Mouse (Mus musculus): ENCODE results near the gene Myo15b. TPM values are rescaled to one million over a fixed set of nuclear protein-coding genes. Genes with fewer than 3 reads are reported as not detected.
A peak's percentile ranks its signal among the peaks of the same experiment; 100 is the strongest.

Myo15b gene
- polyA plus RNA-seq, 1 experiment = not detected

- Histone ChIP-seq H3K79me2 (ENCODE audit: control insufficient read depth, insufficient read depth) (peaks cover 40% of the 10 kb centered on the region), H3ac (ENCODE audit: control insufficient read depth, insufficient read length, low read depth) (no peak overlapping the region), H3K36me3 (ENCODE audit: control insufficient read depth, insufficient read depth) (peaks cover 7% of the 10 kb centered on the region), H3K27me3 (ENCODE audit: control insufficient read depth, insufficient read depth, insufficient read length) (no peaks in the 10 kb centered on the region), H3K79me3 (ENCODE audit: low read depth) (peaks cover 19% of the 10 kb centered on the region), H3K4me3 (ENCODE audit: insufficient read depth, poor library complexity, severe bottlenecking) (no peak overlapping the region)
- TF ChIP-seq USF1 (IDR thresholded peaks at IDR 0.05; ENCODE audit: low read depth) (no peak), MYOD1 (IDR thresholded peaks at IDR 0.05; ENCODE audit: control insufficient read depth, insufficient read length, low read depth) (no peak)
Measured at GRCm38 (mm10) chr11:115929818-115930217, 71.6 kb downstream of the Myo15b start.

GRCm38 (mm10) chr11:115931235-115931634, 73.0 kb downstream of the Myo15b start:
- Histone ChIP-seq H3ac (ENCODE audit: control insufficient read depth, insufficient read length, low read depth) (no peak overlapping the region), H3K79me3 (ENCODE audit: low read depth) (peaks cover 32% of the 10 kb centered on the region), H3K27me3 (ENCODE audit: control insufficient read depth, insufficient read depth, insufficient read length) (no peaks in the 10 kb centered on the region), H3K79me2 (ENCODE audit: control insufficient read depth, insufficient read depth) (peaks cover 55% of the 10 kb centered on the region), H3K36me3 (ENCODE audit: control insufficient read depth, insufficient read depth) (peaks cover 14% of the 10 kb centered on the region), H3K4me3 (ENCODE audit: insufficient read depth, poor library complexity, severe bottlenecking) (no peak overlapping the region)
- TF ChIP-seq CTCF (IDR thresholded peaks at IDR 0.05; ENCODE audit: control insufficient read depth, insufficient read depth, insufficient read length) (no peak), FOSL1 (IDR thresholded peaks at IDR 0.05; ENCODE audit: insufficient read depth, low read length, poor library complexity, severe bottlenecking) (no peak), CEBPB (IDR thresholded peaks at IDR 0.05; ENCODE audit: low read depth) (no peak)

GRCm38 (mm10) chr11:115933108-115933746, 75.0 kb downstream of the Myo15b start, which contains the start of the genes Sap30bp and Recql5:
TSS of gene Sap30bp (plus strand) at chr11:115933282.
TSS of gene Recql5 (minus strand) at chr11:115933477.
- peak within 1 kb of the TSS; percentile 95 for H3K4me3 ChIP-seq (ENCODE audit: insufficient read depth, poor library complexity, severe bottlenecking)
- no peak for TF ChIP-seq CTCF (IDR thresholded peaks at IDR 0.05; ENCODE audit: control insufficient read depth, insufficient read depth, insufficient read length)
- peak; percentile 92 for TF ChIP-seq MAX (IDR thresholded peaks at IDR 0.05)
- peak; percentile 38 for TF ChIP-seq USF1 (IDR thresholded peaks at IDR 0.05; ENCODE audit: low read depth)
- TF ChIP-seq FOSL1 (IDR thresholded peaks at IDR 0.05; ENCODE audit: insufficient read depth, low read length, poor library complexity, severe bottlenecking) = peak; percentile 67
- H3K27me3 ChIP-seq (ENCODE audit: control insufficient read depth, insufficient read depth, insufficient read length) = no peaks in the 10 kb centered on the region
- peaks cover 74% of the 10 kb centered on the region for H3K79me2 ChIP-seq (ENCODE audit: control insufficient read depth, insufficient read depth)
- H3K36me3 ChIP-seq (ENCODE audit: control insufficient read depth, insufficient read depth) = peaks cover 21% of the 10 kb centered on the region
- H3K79me3 ChIP-seq (ENCODE audit: low read depth) = peaks cover 37% of the 10 kb centered on the region
- H3ac ChIP-seq (ENCODE audit: control insufficient read depth, insufficient read length, low read depth) = peak within 1 kb of the TSS; percentile 84

GRCm38 (mm10) chr11:115933747-115934110, 75.5 kb downstream of the Myo15b start:
- peak overlapping the region; percentile 84 for H3ac ChIP-seq (ENCODE audit: control insufficient read depth, insufficient read length, low read depth)
- TF ChIP-seq CEBPB (IDR thresholded peaks at IDR 0.05; ENCODE audit: low read depth) (no peak), MYOD1 (IDR thresholded peaks at IDR 0.05; ENCODE audit: control insufficient read depth, insufficient read length, low read depth) (no peak), CTCF (IDR thresholded peaks at IDR 0.05; ENCODE audit: control insufficient read depth, insufficient read depth, insufficient read length) (no peak), USF1 (IDR thresholded peaks at IDR 0.05; ENCODE audit: low read depth) (no peak), MAX (IDR thresholded peaks at IDR 0.05) (no peak), FOSL1 (IDR thresholded peaks at IDR 0.05; ENCODE audit: insufficient read depth, low read length, poor library complexity, severe bottlenecking) (no peak), MYOG (IDR thresholded peaks at IDR 0.05; ENCODE audit: control insufficient read depth, extremely low read depth, insufficient read length) (no peak)
- H3K79me2 ChIP-seq (ENCODE audit: control insufficient read depth, insufficient read depth) = peaks cover 74% of the 10 kb centered on the region
- H3K79me3 ChIP-seq (ENCODE audit: low read depth) = peaks cover 37% of the 10 kb centered on the region
- no peaks in the 10 kb centered on the region for H3K27me3 ChIP-seq (ENCODE audit: control insufficient read depth, insufficient read depth, insufficient read length)
- peak overlapping the region; percentile 95 for H3K4me3 ChIP-seq (ENCODE audit: insufficient read depth, poor library complexity, severe bottlenecking)
- peaks cover 26% of the 10 kb centered on the region for H3K36me3 ChIP-seq (ENCODE audit: control insufficient read depth, insufficient read depth)

- Histone ChIP-seq H3ac (ENCODE audit: control insufficient read depth, insufficient read length, low read depth) (no peak overlapping the region), H3K27me3 (ENCODE audit: control insufficient read depth, insufficient read depth, insufficient read length) (no peaks in the 10 kb centered on the region), H3K79me2 (ENCODE audit: control insufficient read depth, insufficient read depth) (peaks cover 34% of the 10 kb centered on the region), H3K36me3 (ENCODE audit: control insufficient read depth, insufficient read depth) (peaks cover 82% of the 10 kb centered on the region), H3K4me3 (ENCODE audit: insufficient read depth, poor library complexity, severe bottlenecking) (no peak overlapping the region), H3K79me3 (ENCODE audit: low read depth) (peaks cover 18% of the 10 kb centered on the region)
- TF ChIP-seq MYOG (IDR thresholded peaks at IDR 0.05; ENCODE audit: control insufficient read depth, extremely low read depth, insufficient read length) (no peak), CTCF (IDR thresholded peaks at IDR 0.05; ENCODE audit: control insufficient read depth, insufficient read depth, insufficient read length) (peak; percentile 25), MAX (IDR thresholded peaks at IDR 0.05) (no peak), FOSL1 (IDR thresholded peaks at IDR 0.05; ENCODE audit: insufficient read depth, low read length, poor library complexity, severe bottlenecking) (no peak), CEBPB (IDR thresholded peaks at IDR 0.05; ENCODE audit: low read depth) (peak; percentile 27), USF1 (IDR thresholded peaks at IDR 0.05; ENCODE audit: low read depth) (no peak), MYOD1 (IDR thresholded peaks at IDR 0.05; ENCODE audit: control insufficient read depth, insufficient read length, low read depth) (no peak)
Measured at GRCm38 (mm10) chr11:115939690-115940329, 81.6 kb downstream of the Myo15b start.

- H3K79me2 ChIP-seq (ENCODE audit: control insufficient read depth, insufficient read depth) = peaks cover 13% of the 10 kb centered on the region
- H3K27me3 ChIP-seq (ENCODE audit: control insufficient read depth, insufficient read depth, insufficient read length) = no peaks in the 10 kb centered on the region
- H3K4me3 ChIP-seq (ENCODE audit: insufficient read depth, poor library complexity, severe bottlenecking) = no peak overlapping the region
- no peak overlapping the region for H3ac ChIP-seq (ENCODE audit: control insufficient read depth, insufficient read length, low read depth)
- TF ChIP-seq FOSL1 (IDR thresholded peaks at IDR 0.05; ENCODE audit: insufficient read depth, low read length, poor library complexity, severe bottlenecking) (no peak), CTCF (IDR thresholded peaks at IDR 0.05; ENCODE audit: control insufficient read depth, insufficient read depth, insufficient read length) (peak; percentile 20)
- no peaks in the 10 kb centered on the region for H3K79me3 ChIP-seq (ENCODE audit: low read depth)
- H3K36me3 ChIP-seq (ENCODE audit: control insufficient read depth, insufficient read depth) = peaks cover 83% of the 10 kb centered on the region
Measured at GRCm38 (mm10) chr11:115941980-115942379, 83.8 kb downstream of the Myo15b start.

Other genes with a start within 250 kb of the Myo15b start
- 13.4 TPM for gene Mif4gd, start 245.4 kb upstream of the Myo15b start, polyA plus RNA-seq (2012; fragmentation: generic; extraction: Trizol)
- 13.7 TPM for gene Slc25a19, start 230.1 kb upstream of the Myo15b start, polyA plus RNA-seq (2012; fragmentation: generic; extraction: Trizol)
- 45.0 TPM for gene Grb2, start 149.8 kb upstream of the Myo15b start, polyA plus RNA-seq (2012; fragmentation: generic; extraction: Trizol)
- gene Tmem94, start 93.0 kb upstream of the Myo15b start, polyA plus RNA-seq (2012; fragmentation: generic; extraction: Trizol) = 14.3 TPM
- gene Caskin2, start 44.8 kb upstream of the Myo15b start, polyA plus RNA-seq (2012; fragmentation: generic; extraction: Trizol) = 7.3 TPM
- 18.5 TPM for gene Tsen54, start 43.7 kb upstream of the Myo15b start, polyA plus RNA-seq (2012; fragmentation: generic; extraction: Trizol)
- 0.51 TPM for gene Llgl2, start 34.4 kb upstream of the Myo15b start, polyA plus RNA-seq (2012; fragmentation: generic; extraction: Trizol)
- 0.53 TPM for gene Smim5, start 41.6 kb downstream of the Myo15b start, polyA plus RNA-seq (2012; fragmentation: generic; extraction: Trizol)
- gene Smim6, start 53.6 kb downstream of the Myo15b start, polyA plus RNA-seq (2012; fragmentation: generic; extraction: Trizol) = 0.28 TPM
- 77.6 TPM for gene Sap30bp, start 74.9 kb downstream of the Myo15b start, polyA plus RNA-seq (2012; fragmentation: generic; extraction: Trizol)
- gene Recql5, start 75.1 kb downstream of the Myo15b start, polyA plus RNA-seq (2012; fragmentation: generic; extraction: Trizol) = 7.6 TPM
- 0.49 TPM for gene Itgb4, start 116.3 kb downstream of the Myo15b start, polyA plus RNA-seq (2012; fragmentation: generic; extraction: Trizol)
- gene Galk1, start 154.3 kb downstream of the Myo15b start, polyA plus RNA-seq (2012; fragmentation: generic; extraction: Trizol) = 150 TPM
- gene H3f3b, start 169.6 kb downstream of the Myo15b start, polyA plus RNA-seq (2012; fragmentation: generic; extraction: Trizol) = 633 TPM
- 14.5 TPM for gene Unk, start 171.9 kb downstream of the Myo15b start, polyA plus RNA-seq (2012; fragmentation: generic; extraction: Trizol)
- gene Unc13d, start 219.6 kb downstream of the Myo15b start, polyA plus RNA-seq (2012; fragmentation: generic; extraction: Trizol) = 0.43 TPM
- 87.6 TPM for gene Wbp2, start 228.6 kb downstream of the Myo15b start, polyA plus RNA-seq (2012; fragmentation: generic; extraction: Trizol)

All from C2C12 (cell line).